Mouse (Mus musculus): ENCODE results near the gene Gm36028. TPM values are rescaled to one million over a fixed set of nuclear protein-coding genes. Genes with fewer than 3 reads are reported as not detected.

Gm36028 gene
- polyA plus RNA-seq, 1 experiment from 2014 or later: 0.43 TPM

DNA sequence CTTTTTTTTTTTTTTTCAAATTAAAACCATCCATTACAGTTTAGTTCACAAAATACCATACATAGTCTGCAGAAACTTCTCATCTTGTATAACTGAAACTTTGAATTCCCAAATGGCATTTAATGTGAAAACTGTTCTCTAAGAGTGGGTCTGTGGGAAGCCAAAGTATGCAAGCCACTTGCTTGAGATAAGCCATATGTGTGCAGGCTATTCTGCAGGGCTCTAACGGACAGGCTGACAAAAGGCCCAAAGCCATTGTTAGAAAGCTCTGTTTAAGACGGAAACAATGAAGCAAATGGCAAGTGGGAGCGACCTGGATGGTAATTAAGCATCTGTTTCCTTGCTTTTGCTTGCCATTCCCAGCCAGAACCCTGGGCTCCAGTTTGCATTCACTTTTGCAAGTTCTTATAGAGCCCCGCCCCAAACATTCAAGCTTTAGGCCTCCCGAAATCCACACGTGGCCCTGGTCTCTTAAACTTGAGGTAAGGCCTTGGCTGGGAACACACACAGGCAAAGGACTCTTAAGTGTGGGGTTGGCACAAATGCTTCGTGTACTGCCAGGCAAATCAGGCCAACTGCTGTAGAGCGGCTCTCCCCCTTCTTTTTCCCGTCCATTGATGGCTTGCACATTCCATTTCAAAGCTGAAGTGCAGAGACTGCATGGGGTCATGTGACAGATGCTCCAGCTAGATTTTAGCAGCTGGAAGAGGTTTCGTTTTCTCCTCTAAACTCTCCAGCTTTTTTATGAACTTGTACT is 51.9 kb downstream of the Gm36028 start:
- peaks cover 36% of the 10 kb centered on the region for H3K4me1 ChIP-seq (replicated peaks; ENCODE audit: control insufficient read depth, insufficient read depth, low read length)
- no peaks in the 10 kb centered on the region for H3K27me3 ChIP-seq (ENCODE audit: control insufficient read depth, insufficient read depth, low read depth, low read length)
- WGBS: 35% methylated on average over 10 of the region's 10 CpGs
- peaks cover 16% of the 10 kb centered on the region for H3K36me3 ChIP-seq (ENCODE audit: control insufficient read depth, insufficient read depth, low read length)
- ATAC-seq (ENCODE audit: low read depth): peak; percentile 79
- no peak overlapping the region for H3K4me3 ChIP-seq (ENCODE audit: low read length)
- peak overlapping the region; percentile 31; the same call in 1 of the 2 replicates for H3K9ac ChIP-seq (ENCODE audit: low read length)
- H3K9me3 ChIP-seq (ENCODE audit: control insufficient read depth, low read length): peaks cover 5% of the 10 kb centered on the region
- H3K4me2 ChIP-seq (ENCODE audit: low read depth, low read length): peak overlapping the region; percentile 35
- peak overlapping the region; percentile 89 for H3K27ac ChIP-seq (ENCODE audit: low read length)

GRCm38 (mm10) chr16:37807269-37807668 is 53.7 kb downstream of the Gm36028 start:
- H3K36me3 ChIP-seq (ENCODE audit: control insufficient read depth, insufficient read depth, low read length): peaks cover 26% of the 10 kb centered on the region
- no peak overlapping the region for H3K4me3 ChIP-seq (ENCODE audit: low read length)
- H3K9me3 ChIP-seq (ENCODE audit: control insufficient read depth, low read length): peaks cover 5% of the 10 kb centered on the region
- WGBS: 70% methylated on average over 8 of the region's 8 CpGs
- no peak overlapping the region for H3K4me2 ChIP-seq (ENCODE audit: low read depth, low read length)
- H3K27me3 ChIP-seq (ENCODE audit: control insufficient read depth, insufficient read depth, low read depth, low read length): no peaks in the 10 kb centered on the region
- no peak for ATAC-seq (ENCODE audit: low read depth)
- H3K9ac ChIP-seq (ENCODE audit: low read length): no peak overlapping the region
- no peak overlapping the region for H3K27ac ChIP-seq (ENCODE audit: low read length)
- peaks cover 19% of the 10 kb centered on the region for H3K4me1 ChIP-seq (replicated peaks; ENCODE audit: control insufficient read depth, insufficient read depth, low read length)

DNA sequence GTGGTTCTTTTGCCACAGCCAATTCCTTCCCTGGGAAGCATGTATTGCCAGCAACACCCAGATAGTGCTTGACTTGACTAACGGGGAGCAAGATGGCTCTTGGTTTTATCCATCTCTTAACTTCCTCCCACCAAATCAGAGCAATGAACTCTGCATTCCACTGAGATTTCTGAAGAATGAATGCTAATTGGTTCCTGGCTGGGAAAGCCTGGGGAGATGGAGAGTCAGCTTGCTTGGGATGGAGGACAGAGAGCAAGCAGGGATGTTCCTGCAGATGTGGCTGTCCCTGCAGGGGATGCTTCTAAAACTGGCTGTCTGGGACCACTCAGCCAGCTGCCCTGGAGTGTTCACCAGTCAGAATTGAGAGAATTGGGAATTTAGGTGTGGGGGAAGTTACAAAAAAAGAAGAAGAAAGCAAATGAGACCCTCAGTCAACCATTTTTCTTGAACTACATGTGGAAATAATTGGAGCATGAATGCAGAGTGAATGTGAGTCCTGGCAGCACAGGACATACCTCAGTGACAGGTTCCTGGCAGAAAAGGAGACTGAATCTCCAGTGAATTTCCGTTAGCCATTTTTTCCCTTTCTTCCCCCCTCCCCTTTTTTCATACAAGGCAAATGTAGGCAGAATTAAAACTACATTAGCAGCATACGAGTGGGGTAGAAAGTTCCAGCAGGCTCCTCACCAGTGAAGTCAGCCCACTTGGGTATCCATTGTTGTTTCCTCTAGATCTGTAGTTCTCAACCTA is 55.0 kb downstream of the Gm36028 start:
- ATAC-seq (ENCODE audit: low read depth): no peak
- no peak overlapping the region for H3K4me3 ChIP-seq (ENCODE audit: low read length)
- peaks cover 26% of the 10 kb centered on the region for H3K36me3 ChIP-seq (ENCODE audit: control insufficient read depth, insufficient read depth, low read length)
- H3K4me1 ChIP-seq (replicated peaks; ENCODE audit: control insufficient read depth, insufficient read depth, low read length): peaks cover 15% of the 10 kb centered on the region
- peaks cover 5% of the 10 kb centered on the region for H3K9me3 ChIP-seq (ENCODE audit: control insufficient read depth, low read length)
- H3K4me2 ChIP-seq (ENCODE audit: low read depth, low read length): no peak overlapping the region
- peak overlapping the region; percentile 12 for H3K27ac ChIP-seq (ENCODE audit: low read length)
- H3K9ac ChIP-seq (ENCODE audit: low read length): no peak overlapping the region
- no peaks in the 10 kb centered on the region for H3K27me3 ChIP-seq (ENCODE audit: control insufficient read depth, insufficient read depth, low read depth, low read length)
- 63% methylated on average over 3 of the region's 3 CpGs for WGBS

DNA sequence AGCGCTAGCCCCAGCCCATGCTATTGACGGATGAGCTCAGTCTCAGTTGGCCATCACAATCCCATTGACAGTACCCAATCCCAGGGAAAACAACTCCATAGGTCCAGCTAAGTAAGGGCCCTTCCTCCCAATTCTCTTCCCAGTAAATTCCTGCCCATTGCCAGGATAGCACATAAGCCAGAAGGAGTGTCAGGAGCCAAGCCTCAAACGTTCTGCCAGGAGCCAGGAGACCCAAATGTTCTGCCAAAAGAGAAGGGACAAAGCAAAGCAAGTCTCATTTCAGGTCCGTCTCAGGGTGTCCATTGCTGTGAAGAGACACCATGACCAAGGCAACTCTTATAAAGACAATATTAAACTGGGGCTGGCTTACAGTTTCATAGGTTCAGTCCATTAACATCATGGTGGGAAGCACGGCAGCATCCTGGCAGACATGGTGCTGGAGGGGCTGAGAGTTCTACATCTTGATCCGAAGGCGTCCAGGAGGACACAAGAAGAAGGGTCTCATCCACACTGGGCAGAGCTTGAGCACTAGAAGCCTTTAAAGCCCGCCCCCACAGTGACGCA is 57.5 kb downstream of the Gm36028 start:
- no peak overlapping the region for H3K4me2 ChIP-seq (ENCODE audit: low read depth, low read length)
- H3K36me3 ChIP-seq (ENCODE audit: control insufficient read depth, insufficient read depth, low read length): peaks cover 31% of the 10 kb centered on the region
- H3K9ac ChIP-seq (ENCODE audit: low read length): no peak overlapping the region
- H3K27me3 ChIP-seq (ENCODE audit: control insufficient read depth, insufficient read depth, low read depth, low read length): no peaks in the 10 kb centered on the region
- peaks cover 6% of the 10 kb centered on the region for H3K4me1 ChIP-seq (replicated peaks; ENCODE audit: control insufficient read depth, insufficient read depth, low read length)
- WGBS: 96% methylated on average over 9 of the region's 9 CpGs
- ATAC-seq (ENCODE audit: low read depth): no peak
- H3K9me3 ChIP-seq (ENCODE audit: control insufficient read depth, low read length): peaks cover 5% of the 10 kb centered on the region
- no peak overlapping the region for H3K4me3 ChIP-seq (ENCODE audit: low read length)
- no peak overlapping the region for H3K27ac ChIP-seq (ENCODE audit: low read length)

DNA sequence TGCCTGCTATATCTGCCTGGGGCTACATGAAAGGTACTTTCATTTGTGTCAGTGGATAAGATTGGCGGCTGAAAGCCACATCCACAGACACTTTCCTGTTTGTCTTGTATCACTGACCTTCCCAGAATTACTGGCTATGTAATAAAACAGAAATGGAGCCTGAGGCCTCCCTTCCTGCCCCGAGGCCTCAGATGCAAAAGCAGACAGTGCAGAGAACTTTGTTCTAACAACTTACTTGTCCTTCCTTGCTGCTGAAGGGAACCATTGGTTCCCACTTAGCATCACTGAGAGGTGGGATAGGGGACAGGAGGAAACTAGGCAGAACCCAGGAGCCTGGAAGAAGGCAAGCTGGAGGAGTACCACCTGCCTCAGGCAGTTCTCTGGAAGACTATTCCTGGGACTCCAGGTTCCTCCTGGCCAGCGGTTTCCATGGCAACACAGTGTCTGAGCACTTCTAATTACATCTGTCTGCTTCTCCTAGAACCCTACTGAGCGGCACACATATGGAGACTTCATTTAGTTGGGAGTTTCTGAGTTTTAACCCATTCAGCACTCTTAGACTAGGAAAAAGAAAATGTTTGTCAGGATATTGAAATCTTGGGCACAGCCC is 58.2 kb downstream of the Gm36028 start:
- Histone ChIP-seq H3K4me2 (ENCODE audit: low read depth, low read length) (no peak overlapping the region), H3K4me1 (replicated peaks; ENCODE audit: control insufficient read depth, insufficient read depth, low read length) (peaks cover under 1% of the 10 kb centered on the region; the same call in 1 of the 2 replicates), H3K4me3 (ENCODE audit: low read length) (no peak overlapping the region), H3K36me3 (ENCODE audit: control insufficient read depth, insufficient read depth, low read length) (peaks cover 31% of the 10 kb centered on the region), H3K27me3 (ENCODE audit: control insufficient read depth, insufficient read depth, low read depth, low read length) (no peaks in the 10 kb centered on the region), H3K27ac (ENCODE audit: low read length) (no peak overlapping the region), H3K9me3 (ENCODE audit: control insufficient read depth, low read length) (peaks cover 5% of the 10 kb centered on the region), H3K9ac (ENCODE audit: low read length) (no peak overlapping the region)
- WGBS: 72% methylated on average over 4 of the region's 4 CpGs
- ATAC-seq (ENCODE audit: low read depth): no peak

DNA sequence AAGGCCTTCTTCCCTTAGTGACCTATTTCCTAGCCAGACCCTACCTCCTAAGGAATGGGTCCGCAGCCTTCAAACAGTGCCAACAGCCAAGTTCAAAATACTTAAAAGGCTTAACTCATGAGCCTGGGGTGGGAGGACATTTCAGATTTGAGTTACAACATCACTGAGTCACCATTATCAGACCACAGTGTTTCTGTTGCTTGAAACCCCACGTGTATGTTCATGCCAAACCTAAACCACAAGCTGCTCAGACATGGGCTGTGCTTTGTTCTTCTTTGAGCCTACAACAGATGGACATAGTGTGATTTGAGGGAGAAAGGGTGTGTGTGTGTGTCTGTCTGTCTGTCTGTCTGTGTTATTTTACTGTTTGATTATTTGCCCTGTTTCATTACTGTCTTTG is 59.8 kb downstream of the Gm36028 start:
- ATAC-seq (ENCODE audit: low read depth): no peak
- Histone ChIP-seq H3K27ac (ENCODE audit: low read length) (no peak overlapping the region), H3K4me1 (replicated peaks; ENCODE audit: control insufficient read depth, insufficient read depth, low read length) (no peaks in the 10 kb centered on the region), H3K4me2 (ENCODE audit: low read depth, low read length) (no peak overlapping the region), H3K9ac (ENCODE audit: low read length) (no peak overlapping the region), H3K36me3 (ENCODE audit: control insufficient read depth, insufficient read depth, low read length) (peaks cover 31% of the 10 kb centered on the region), H3K4me3 (ENCODE audit: low read length) (no peak overlapping the region), H3K9me3 (ENCODE audit: control insufficient read depth, low read length) (peaks cover 5% of the 10 kb centered on the region), H3K27me3 (ENCODE audit: control insufficient read depth, insufficient read depth, low read depth, low read length) (no peaks in the 10 kb centered on the region)
- 70% methylated on average over 2 of the region's 2 CpGs for WGBS

Other genes starting within 250 kb of the Gm36028 start
- 50.0 and 63.8 TPM in 2 replicates for gene Ndufb4, start 206.7 kb downstream of the Gm36028 start, polyA plus RNA-seq (2015; fragmentation: Nextera tagmentation; extraction: Ambion mirVana)
- gene Fstl1, start 84.3 kb downstream of the Gm36028 start, polyA plus RNA-seq (2015; fragmentation: Nextera tagmentation; extraction: Ambion mirVana): 617 and 655 TPM in 2 replicates
- gene Lrrc58, start 7.2 kb upstream of the Gm36028 start, polyA plus RNA-seq (2015; fragmentation: Nextera tagmentation; extraction: Ambion mirVana): 51.1 and 56.8 TPM in 2 replicates
- 0.33 and 0.63 TPM in 2 replicates for gene Gpr156, start 55.4 kb upstream of the Gm36028 start, polyA plus RNA-seq (2015; fragmentation: Nextera tagmentation; extraction: Ambion mirVana)
- 44.5 and 47.3 TPM in 2 replicates for gene Gsk3b, start 227.9 kb upstream of the Gm36028 start, polyA plus RNA-seq (2015; fragmentation: Nextera tagmentation; extraction: Ambion mirVana)